Mouse (Mus musculus): ENCODE data around the gene Mindy4b-ps. TPM values are rescaled to one million over a fixed set of nuclear protein-coding genes. Genes with fewer than 3 reads are reported as not detected.
"Not testable (repeated sequence)": the region's sequence is repeated elsewhere in the genome, so short reads cannot be mapped to it uniquely, and the experiment has no call there.

Mindy4b-ps gene
- not detected for total RNA-seq (2021)
- long read RNA-seq, experiment 1 = 0 reads
- long read RNA-seq, experiment 2 = 0 reads

DNA sequence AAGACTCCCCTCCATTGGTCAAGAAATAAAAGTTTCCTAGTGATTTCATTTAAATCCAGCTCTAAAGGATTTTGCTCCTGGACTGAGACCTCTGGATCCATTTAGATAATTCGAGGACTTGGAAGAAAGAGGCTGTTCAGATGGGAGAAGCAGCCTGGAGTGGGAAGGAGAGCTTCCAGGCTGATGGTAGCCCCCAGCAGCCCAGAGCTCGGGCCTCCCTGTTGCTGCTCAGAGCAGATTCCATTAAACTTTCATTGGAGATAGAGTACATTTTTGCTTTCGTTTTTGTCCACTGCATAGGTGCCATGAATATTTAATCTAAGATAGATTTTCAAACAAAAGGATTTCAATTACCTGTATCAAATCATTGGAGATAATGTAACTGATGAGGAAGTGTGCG lies at the start of gene Mindy4b-ps:
Gene Mindy4b-ps, minus strand, starts transcription at position 101 of the 400 bp plus-strand sequence.
- DNase-seq (ENCODE audit: low spot score in 2 of 2) = no peak

DNA sequence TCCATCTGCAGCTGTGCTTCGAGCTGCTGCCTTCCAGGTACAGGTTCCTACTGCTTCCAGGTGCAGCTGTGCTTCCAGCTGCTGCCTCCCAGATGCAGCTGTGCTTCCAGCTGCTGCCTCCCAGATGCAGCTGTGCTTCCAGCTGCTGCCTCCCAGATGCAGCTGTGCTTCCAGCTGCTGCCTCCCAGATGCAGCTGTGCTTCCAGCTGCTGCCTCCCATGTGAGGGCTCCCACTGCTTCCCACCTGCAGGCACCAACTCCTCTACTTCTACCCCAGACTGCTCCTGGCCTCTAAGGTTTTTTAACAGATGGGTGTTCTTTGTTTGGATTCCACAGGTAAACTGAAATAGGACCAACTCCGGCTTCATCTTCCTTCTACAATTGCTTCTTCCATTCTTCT lies 49.8 kb upstream of the Mindy4b-ps start:
- DNase-seq (ENCODE audit: low spot score in 2 of 2) = not testable (repeated sequence)

GRCm38 (mm10) chr3:58865690-58866089 lies 43.6 kb upstream of the Mindy4b-ps start:
- no peak for DNase-seq (ENCODE audit: low spot score in 2 of 2)

DNA sequence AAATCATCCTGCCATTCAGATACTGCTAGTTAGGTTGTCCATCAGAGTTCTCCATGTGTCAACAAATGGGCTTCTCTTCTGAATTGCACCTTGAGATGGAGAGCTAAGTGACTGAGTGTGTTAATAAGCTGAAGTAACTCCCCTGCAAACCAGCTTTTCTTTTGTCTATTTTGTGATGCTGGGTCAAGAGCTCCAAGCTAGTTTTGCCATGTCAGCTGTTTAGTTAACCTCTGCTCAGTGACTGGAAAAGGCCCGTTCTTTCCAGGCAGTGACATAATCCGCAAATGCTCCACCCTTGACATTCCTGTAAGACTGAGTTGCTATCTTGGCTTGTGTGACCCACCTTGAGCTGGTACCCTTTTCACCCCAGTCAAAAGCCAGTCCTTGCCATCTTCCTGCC lies 40.9 kb upstream of the Mindy4b-ps start:
- no peak for DNase-seq (ENCODE audit: low spot score in 2 of 2)

GRCm38 (mm10) chr3:58843415-58843814 lies 21.3 kb upstream of the Mindy4b-ps start:
- DNase-seq (ENCODE audit: low spot score in 2 of 2) = no peak

GRCm38 (mm10) chr3:58833442-58834160 lies 11.5 kb upstream of the Mindy4b-ps start:
- no peak for DNase-seq (ENCODE audit: low spot score in 2 of 2)

- DNase-seq (ENCODE audit: low spot score in 2 of 2) = no peak
These were observed 10.8 kb upstream of the Mindy4b-ps start for GRCm38 (mm10) chr3:58832888-58833287.

- no peak for DNase-seq (ENCODE audit: low spot score in 2 of 2)
These were observed 9.5 kb upstream of the Mindy4b-ps start for GRCm38 (mm10) chr3:58831586-58831985.

GRCm38 (mm10) chr3:58829926-58830325 lies 7.8 kb upstream of the Mindy4b-ps start:
- no peak for DNase-seq (ENCODE audit: low spot score in 2 of 2)

- no peak for DNase-seq (ENCODE audit: low spot score in 2 of 2)
These were observed 6.4 kb upstream of the Mindy4b-ps start for GRCm38 (mm10) chr3:58828366-58829153.

DNA sequence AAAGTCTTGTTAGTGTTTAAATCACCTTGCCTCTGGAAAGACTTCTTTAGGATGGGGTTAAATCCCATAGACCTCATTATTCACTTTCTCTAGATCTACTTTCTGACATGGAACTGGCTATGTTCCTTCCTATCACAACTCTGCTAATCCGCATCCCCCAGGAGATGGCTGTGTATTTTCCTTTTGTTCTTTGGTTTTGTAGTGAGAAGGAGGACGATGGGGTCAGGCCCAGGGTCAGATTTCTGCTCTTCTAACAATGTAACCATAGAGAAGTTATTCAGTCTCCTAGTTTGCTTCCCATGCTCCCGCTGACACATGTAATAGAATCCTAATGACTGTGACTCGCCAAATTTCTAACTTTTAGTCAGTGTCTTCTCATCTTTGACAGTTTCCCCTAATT lies 4.2 kb upstream of the Mindy4b-ps start:
- DNase-seq (ENCODE audit: low spot score in 2 of 2) = no peak

DNA sequence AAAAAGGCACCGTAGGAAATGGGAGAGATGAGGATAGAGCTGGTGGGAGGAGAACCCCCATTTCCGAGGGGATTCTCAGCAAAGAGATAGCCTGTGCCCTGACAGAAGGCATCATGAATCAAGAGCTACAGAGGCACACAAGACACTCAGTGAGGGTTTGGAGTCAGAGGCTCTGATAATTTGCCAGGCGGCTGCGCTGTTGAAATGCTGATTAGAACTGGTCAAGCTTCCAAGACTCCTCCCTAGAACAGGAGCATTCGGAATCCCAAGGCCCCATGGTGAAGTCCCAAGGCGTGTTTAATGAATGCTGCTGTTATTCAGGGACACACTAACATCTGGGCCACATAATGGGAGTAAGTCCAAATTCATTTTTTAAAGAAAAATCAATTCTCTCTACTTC lies 4.8 kb downstream of the Mindy4b-ps start:
- no peak for DNase-seq (ENCODE audit: low spot score in 2 of 2)

- DNase-seq (ENCODE audit: low spot score in 2 of 2) = no peak
These were observed 7.9 kb downstream of the Mindy4b-ps start for GRCm38 (mm10) chr3:58814191-58814590.

GRCm38 (mm10) chr3:58810353-58810752 lies 11.8 kb downstream of the Mindy4b-ps start:
- DNase-seq (ENCODE audit: low spot score in 2 of 2) = no peak

DNA sequence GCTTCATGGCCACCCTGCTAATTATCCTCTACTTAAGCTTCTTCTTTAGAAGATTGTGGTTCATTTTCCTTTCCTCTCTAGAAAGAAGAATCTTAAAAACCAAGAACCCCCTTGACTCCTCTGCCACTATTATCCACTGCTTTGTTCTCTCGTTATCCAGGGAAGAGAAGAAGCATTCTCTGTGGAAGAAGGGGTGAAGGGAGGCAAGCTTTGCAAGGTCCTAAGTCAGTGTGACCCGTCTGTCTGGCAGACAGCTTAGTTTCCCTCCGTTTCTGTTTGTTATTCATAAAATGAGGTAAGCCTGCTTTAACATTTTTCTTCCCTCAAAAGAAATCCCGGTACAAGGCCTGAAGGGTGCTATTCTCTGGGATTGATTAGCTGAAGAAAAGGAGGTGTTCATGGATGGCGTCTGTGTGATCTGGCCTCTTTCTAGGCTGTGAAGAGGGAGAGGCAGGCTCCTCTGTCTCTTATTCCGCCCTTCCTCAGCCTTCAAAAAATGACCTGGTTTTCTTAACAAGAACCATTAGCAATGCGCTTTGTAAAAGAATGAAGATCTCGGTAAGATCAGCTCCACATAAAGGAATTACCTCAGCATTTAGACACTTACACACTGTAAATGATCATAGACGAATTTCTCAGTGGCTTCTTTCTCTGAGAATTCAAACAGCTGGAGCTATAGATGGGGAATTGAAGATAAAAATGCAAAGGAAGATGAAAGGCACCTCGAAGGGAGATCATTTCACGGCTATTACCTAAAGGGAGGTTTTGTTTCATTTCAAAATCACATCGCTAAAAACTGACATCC lies 12.8 kb downstream of the Mindy4b-ps start:
- no peak for DNase-seq (ENCODE audit: low spot score in 2 of 2)

- no peak for DNase-seq (ENCODE audit: low spot score in 2 of 2)
These were observed 13.5 kb downstream of the Mindy4b-ps start for GRCm38 (mm10) chr3:58808636-58809035.

GRCm38 (mm10) chr3:58804745-58805144 lies 17.4 kb downstream of the Mindy4b-ps start:
- DNase-seq (ENCODE audit: low spot score in 2 of 2) = no peak

DNA sequence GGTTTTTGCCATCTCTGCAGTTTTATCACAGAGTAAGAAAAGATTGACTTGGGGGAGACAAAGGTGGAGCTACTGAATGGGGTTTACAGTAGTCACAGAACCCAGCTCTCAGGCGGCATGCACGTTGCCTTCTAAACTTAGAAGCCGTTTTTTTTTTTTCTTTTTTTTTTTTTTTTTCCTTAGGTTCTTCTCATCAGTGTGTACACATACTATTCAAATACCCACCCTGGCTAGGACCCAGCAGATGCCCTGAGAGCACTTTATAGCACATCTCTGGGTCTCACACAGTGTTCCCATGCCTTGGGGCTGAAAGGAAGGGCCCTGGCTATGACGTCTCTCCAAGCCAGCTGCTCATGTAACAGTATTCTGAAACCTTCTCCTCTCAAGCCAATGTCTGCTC lies 23.4 kb downstream of the Mindy4b-ps start:
- DNase-seq (ENCODE audit: low spot score in 2 of 2) = no peak

GRCm38 (mm10) chr3:58798245-58798644 lies 23.9 kb downstream of the Mindy4b-ps start:
- no peak for DNase-seq (ENCODE audit: low spot score in 2 of 2)

DNA sequence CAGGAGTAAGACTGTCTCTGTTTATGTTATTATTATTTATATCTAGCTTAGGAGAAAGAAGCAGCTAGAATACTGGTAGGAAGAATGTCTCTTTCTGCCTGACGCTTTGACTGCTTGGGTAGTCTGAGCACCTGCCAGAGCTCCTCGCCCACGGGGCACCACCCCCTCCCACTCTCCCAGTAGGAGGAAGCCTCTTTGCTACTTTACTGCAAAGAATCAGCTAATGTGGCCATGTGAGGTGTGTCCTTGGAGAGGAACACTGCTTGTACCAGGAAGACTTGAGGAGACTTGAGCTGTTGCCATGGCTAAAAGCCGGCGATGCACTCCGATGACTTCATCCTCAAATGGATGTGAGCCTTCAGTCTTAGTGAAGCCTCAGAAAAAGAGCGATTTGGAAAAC lies 32.6 kb downstream of the Mindy4b-ps start:
- DNase-seq (ENCODE audit: low spot score in 2 of 2) = no peak

DNA sequence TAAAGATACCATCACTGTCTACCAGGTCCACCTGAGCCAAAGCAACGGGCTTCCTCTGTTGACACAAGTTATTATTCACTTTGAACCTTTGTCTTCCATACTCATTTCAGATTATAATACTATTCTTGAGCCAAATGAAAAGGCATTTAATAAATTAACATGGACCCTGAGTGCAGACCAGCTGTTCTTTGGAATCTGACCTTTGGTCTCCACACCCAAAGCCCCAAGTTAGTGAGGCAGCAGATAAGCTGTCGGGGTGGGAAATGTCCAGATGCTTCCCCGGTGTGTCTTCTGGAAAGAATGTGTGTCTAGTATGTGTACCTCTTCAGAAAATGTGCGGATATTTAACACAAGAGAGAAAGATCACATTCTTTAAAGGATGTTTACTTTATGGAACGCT lies 33.1 kb downstream of the Mindy4b-ps start:
- no peak for DNase-seq (ENCODE audit: low spot score in 2 of 2)

- no peak for DNase-seq (ENCODE audit: low spot score in 2 of 2)
These were observed 35.6 kb downstream of the Mindy4b-ps start for GRCm38 (mm10) chr3:58786470-58786869.

Data from gastrocnemius, postnatal 4 days (tissue).